8 mouse cellular contexts compared by ENCODE assay signal in the genomic region with DNA sequence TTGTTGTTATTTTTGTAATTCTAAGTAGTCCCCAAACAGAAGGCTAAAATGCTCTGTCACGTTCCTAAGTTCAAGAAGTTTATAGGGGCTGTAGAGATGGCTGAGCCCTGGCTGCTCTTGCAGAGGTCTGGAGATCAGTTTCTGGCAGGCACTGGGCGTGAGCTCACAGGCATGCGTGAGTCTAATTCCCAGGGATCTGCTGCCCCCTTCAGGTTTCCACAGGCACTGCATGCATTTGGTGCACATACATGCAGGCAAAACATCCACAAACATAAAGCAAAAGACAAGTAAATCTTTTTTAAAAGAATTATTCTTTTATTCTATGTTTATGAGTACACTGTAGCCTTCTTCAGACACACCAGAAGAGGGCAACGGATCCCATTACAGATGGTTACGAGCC. TPM values are rescaled to one million over a fixed set of nuclear protein-coding genes. Genes with fewer than 3 reads are reported as not detected.
A peak's percentile ranks its signal among the peaks of the same experiment; 100 is the strongest.
DNase-seq lines count a peak whose midpoint lies in the region; ATAC-seq and TF ChIP-seq lines count a peak whose summit lies in the region.
"Had no signal": no experiment of that assay in that cellular context is flagged by ENCODE, and none has a peak within 500 bp of the region (broad histone marks: within the 10 kb centered on the region; RNA-seq: fewer than 3 reads in every experiment).

No protein-coding gene starts in this region.

- H3K27ac ChIP-seq in kidney, adult 2 months (ENCODE audit: insufficient read depth, low read depth, low read length): no peak overlapping the region
- H3K27ac ChIP-seq in kidney, embryonic 14.5 days (ENCODE audit: low read depth, low read length): no peak overlapping the region
- no peak overlapping the region for H3K27ac ChIP-seq in MEL (ENCODE audit: control insufficient read depth, low read depth, low read length)
- H3K27ac ChIP-seq in embryonic fibroblast, embryonic 13.5 days (ENCODE audit: insufficient read depth, low read length): no peak overlapping the region
- no peak overlapping the region for H3K27ac ChIP-seq in olfactory bulb, adult 2 months (ENCODE audit: insufficient read depth, low read depth, low read length)

- no peak for TF ChIP-seq EP300 in MEL (IDR thresholded peaks at IDR 0.05; ENCODE audit: low read depth in 1 of 2, low read length in 2 of 2)

- no peaks in the 10 kb centered on the region for H3K27me3 ChIP-seq in kidney, adult 2 months (replicated peaks; ENCODE audit: control insufficient read depth, insufficient read depth, low read length)
- peaks cover 5% of the 10 kb centered on the region for H3K27me3 ChIP-seq in kidney, embryonic 14.5 days (ENCODE audit: control insufficient read depth, insufficient read depth, low read length)
- no peaks in the 10 kb centered on the region; a peak in 1 of 4 replicates for H3K27me3 ChIP-seq in MEL (ENCODE audit: control insufficient read depth in 1 of 2, insufficient read depth in 2 of 2, low read length in 2 of 2)

- DNase-seq in kidney, adult 2 months: peak; percentile 42
- peak; percentile 22 to 23 for DNase-seq in CD8-positive naive resting alpha-beta T cell, adult 2 months (ENCODE audit: low read depth in 2 of 2, low spot score in 2 of 2)
- DNase-seq in MEL (ENCODE audit: low read depth, low spot score): peak; percentile 73
- DNase-seq in adipocyte (ENCODE audit: low spot score): no peak

- no peak for ATAC-seq in kidney, embryonic 14.5 days (ENCODE audit: low FRiP score, low TSS enrichment)

- 45% methylated on average over 5 of the region's 5 CpGs for WGBS in kidney, adult 2 months
- WGBS in kidney, embryonic 14.5 days: 36% methylated on average over 5 of the region's 5 CpGs
- WGBS in olfactory bulb, adult 2 months: 39% methylated on average over 5 of the region's 5 CpGs

- no peaks in the 10 kb centered on the region for H3K4me1 ChIP-seq in kidney, adult 2 months (ENCODE audit: control insufficient read depth, insufficient read depth, low read length)
- peaks cover under 1% of the 10 kb centered on the region; the same call in 1 of the 2 replicates for H3K4me1 ChIP-seq in kidney, embryonic 14.5 days (ENCODE audit: control insufficient read depth, insufficient read depth, low read length)
- H3K4me1 ChIP-seq in MEL (ENCODE audit: control insufficient read depth in 1 of 2, insufficient read depth in 2 of 2, low read length in 2 of 2): no peaks in the 10 kb centered on the region
- H3K4me1 ChIP-seq in embryonic fibroblast, embryonic 13.5 days (ENCODE audit: control insufficient read depth, insufficient read depth, low read length): no peaks in the 10 kb centered on the region
- H3K4me1 ChIP-seq in olfactory bulb, adult 2 months (ENCODE audit: control insufficient read depth, insufficient read depth, low read length): no peaks in the 10 kb centered on the region; the same call in 1 of the 2 replicates

- H3K9ac ChIP-seq in kidney, embryonic 14.5 days (ENCODE audit: low read depth, low read length): no peak overlapping the region
- H3K9ac ChIP-seq in MEL (ENCODE audit: control insufficient read depth, low read depth, low read length, poor library complexity, severe bottlenecking): no peak overlapping the region

- peak; percentile 74 for TF ChIP-seq CTCF in kidney, adult 2 months (conservative IDR thresholded peaks at IDR 0.05; ENCODE audit: insufficient read depth, insufficient read length, low read depth, low read length)
- peak; percentile 56 to 77 (median 67) for TF ChIP-seq CTCF in MEL (IDR thresholded peaks at IDR 0.05 in 2 of 3, conservative IDR thresholded peaks at IDR 0.05 in 1 of 3; ENCODE audit: control insufficient read depth in 1 of 3, insufficient read depth in 1 of 3, low read depth in 2 of 3, low read length in 3 of 3, poor library complexity in 1 of 3, severe bottlenecking in 1 of 3)
- peak; percentile 26; the same call in 1 of the 2 replicates for TF ChIP-seq CTCF in embryonic fibroblast, embryonic 13.5 days (IDR thresholded peaks at IDR 0.05; ENCODE audit: borderline replicate concordance, insufficient read depth, low read length)
- peak; percentile 44; the same call in 1 of the 2 replicates for TF ChIP-seq CTCF in olfactory bulb, adult 2 months (IDR thresholded peaks at IDR 0.05; ENCODE audit: insufficient read depth, low read depth, low read length)

- H3K36me3 ChIP-seq in kidney, adult 2 months (ENCODE audit: control insufficient read depth, insufficient read depth, low read length): no peaks in the 10 kb centered on the region
- no peaks in the 10 kb centered on the region for H3K36me3 ChIP-seq in kidney, embryonic 14.5 days (ENCODE audit: control insufficient read depth, insufficient read depth, low read length)
- no peaks in the 10 kb centered on the region for H3K36me3 ChIP-seq in MEL (ENCODE audit: control insufficient read depth in 1 of 2, insufficient read depth in 2 of 2, low read length in 2 of 2)

- TF ChIP-seq POLR2A in kidney, adult 2 months (IDR thresholded peaks at IDR 0.05; ENCODE audit: low read depth, low read length): no peak
- no peak for TF ChIP-seq POLR2A in MEL (IDR thresholded peaks at IDR 0.05; ENCODE audit: control insufficient read depth in 1 of 2, insufficient read depth in 1 of 2, low read depth in 1 of 2, low read length in 2 of 2, poor library complexity in 1 of 2)
- TF ChIP-seq POLR2A in embryonic fibroblast, embryonic 13.5 days (IDR thresholded peaks at IDR 0.05; ENCODE audit: low read depth, low read length): no peak
- TF ChIP-seq POLR2A in olfactory bulb, adult 2 months (IDR thresholded peaks at IDR 0.05; ENCODE audit: insufficient read depth, low read depth, low read length): no peak

- no peak overlapping the region for H3K4me3 ChIP-seq in kidney, adult 2 months (ENCODE audit: insufficient read depth, low read depth, low read length)
- H3K4me3 ChIP-seq in kidney, embryonic 14.5 days (ENCODE audit: low read length): no peak overlapping the region
- H3K4me3 ChIP-seq in MEL (ENCODE audit: control insufficient read depth in 1 of 2, insufficient read depth in 1 of 2, low read depth in 2 of 2, low read length in 2 of 2): no peak overlapping the region
- no peak overlapping the region for H3K4me3 ChIP-seq in embryonic fibroblast, embryonic 13.5 days (ENCODE audit: insufficient read depth, low read length)
- H3K4me3 ChIP-seq in olfactory bulb, adult 2 months (ENCODE audit: insufficient read depth, low read depth, low read length): no peak overlapping the region

- H3K9me3 ChIP-seq in kidney, embryonic 14.5 days (ENCODE audit: control insufficient read depth, low read length): no peaks in the 10 kb centered on the region
- no peaks in the 10 kb centered on the region for H3K9me3 ChIP-seq in MEL (replicated peaks; ENCODE audit: insufficient read depth, low read length)

- H3K79me2 ChIP-seq in MEL (ENCODE audit: control insufficient read depth, insufficient read depth, low read length, poor library complexity): no peaks in the 10 kb centered on the region

- H3K4me2 ChIP-seq in kidney, embryonic 14.5 days (replicated peaks; ENCODE audit: low read depth, low read length): no peak overlapping the region

- peak; percentile 73 for TF ChIP-seq RAD21 in MEL (IDR thresholded peaks at IDR 0.05; ENCODE audit: low read depth, low read length)

RNA-seq across cellular contexts. Expression of gene Nphs1, which starts 14.3 kb away (rescaled TPM):
- polyA plus RNA-seq in kidney, adult 2 months (2012; rRNA removed): 39.9 and 41.1 TPM in 2 replicates
- polyA plus RNA-seq in kidney, embryonic 14.5 days (2014; fragmentation: Nextera tagmentation; extraction: Ambion mirVana): 2.7 and 3.0 TPM in 2 replicates
- total RNA-seq in MEL (2012; rRNA removed): 1.3 and 2.3 TPM in 2 replicates
- 1 to 10 TPM in 1 of 2 experiments, not detected in 1; 1.2 TPM for polyA plus RNA-seq in MEL (2012; ENCODE audit: insufficient read depth in 1 of 2, insufficient read length in 2 of 2, low read depth in 1 of 2, low replicate concordance in 2 of 2, missing spikeins in 1 of 2)
- polyA plus RNA-seq in embryonic fibroblast, embryonic 13.5 days (2011; ENCODE audit: insufficient read length, low read depth, missing spikeins): not detected in 2 replicates
- polyA plus RNA-seq in olfactory bulb, adult 2 months (2012; ENCODE audit: insufficient read depth, insufficient read length, low replicate concordance, missing spikeins): not detected in 2 replicates
- polyA plus RNA-seq: gonadal fat pad, adult 2 months had no signal

RNA-seq across cellular contexts. Expression of gene Kirrel2, which starts 14.9 kb away (rescaled TPM):
- polyA plus RNA-seq in kidney, adult 2 months (2012; rRNA removed): 0.30 and 0.33 TPM in 2 replicates
- polyA plus RNA-seq in kidney, embryonic 14.5 days (2014; fragmentation: Nextera tagmentation; extraction: Ambion mirVana): 0.20 and 0.54 TPM in 2 replicates
- total RNA-seq in MEL (2012; rRNA removed): not detected in 2 replicates
- not detected for polyA plus RNA-seq in MEL (2012; ENCODE audit: insufficient read depth in 1 of 2, insufficient read length in 2 of 2, low read depth in 1 of 2, low replicate concordance in 2 of 2, missing spikeins in 1 of 2)
- polyA plus RNA-seq in embryonic fibroblast, embryonic 13.5 days (2011; ENCODE audit: insufficient read length, low read depth, missing spikeins): not detected in 2 replicates
- polyA plus RNA-seq in olfactory bulb, adult 2 months (2012; ENCODE audit: insufficient read depth, insufficient read length, low replicate concordance, missing spikeins): not detected in 2 replicates
- polyA plus RNA-seq: gonadal fat pad, adult 2 months had no signal

RNA-seq across cellular contexts. Expression of gene Prodh2, which starts 21.0 kb away (rescaled TPM):
- polyA plus RNA-seq in kidney, adult 2 months (2012; rRNA removed): 218 and 246 TPM in 2 replicates
- 0.94 and 2.3 TPM in 2 replicates for polyA plus RNA-seq in kidney, embryonic 14.5 days (2014; fragmentation: Nextera tagmentation; extraction: Ambion mirVana)
- total RNA-seq in MEL (2012; rRNA removed): not detected in 2 replicates
- polyA plus RNA-seq in MEL (2012; ENCODE audit: insufficient read depth in 1 of 2, insufficient read length in 2 of 2, low read depth in 1 of 2, low replicate concordance in 2 of 2, missing spikeins in 1 of 2): not detected
- polyA plus RNA-seq in embryonic fibroblast, embryonic 13.5 days (2011; ENCODE audit: insufficient read length, low read depth, missing spikeins): not detected in 2 replicates
- polyA plus RNA-seq in olfactory bulb, adult 2 months (2012; ENCODE audit: insufficient read depth, insufficient read length, low replicate concordance, missing spikeins): not detected in 2 replicates

RNA-seq across cellular contexts. Expression of gene Aplp1, which starts 27.1 kb away (rescaled TPM):
- 13.0 and 14.2 TPM in 2 replicates for polyA plus RNA-seq in kidney, adult 2 months (2012; rRNA removed)
- 16.7 and 19.0 TPM in 2 replicates for polyA plus RNA-seq in kidney, embryonic 14.5 days (2014; fragmentation: Nextera tagmentation; extraction: Ambion mirVana)
- 1.5 and 1.9 TPM in 2 replicates for total RNA-seq in MEL (2012; rRNA removed)
- polyA plus RNA-seq in MEL (2012; ENCODE audit: insufficient read depth in 1 of 2, insufficient read length in 2 of 2, low read depth in 1 of 2, low replicate concordance in 2 of 2, missing spikeins in 1 of 2): 1 to 10 TPM in 1 of 2 experiments, not detected in 1; 7.1 TPM
- polyA plus RNA-seq in embryonic fibroblast, embryonic 13.5 days (2011; ENCODE audit: insufficient read length, low read depth, missing spikeins): 30.8 and 34.2 TPM in 2 replicates
- 174 TPM in 1 of 2 replicates, not detected in the other for polyA plus RNA-seq in olfactory bulb, adult 2 months (2012; ENCODE audit: insufficient read depth, insufficient read length, low replicate concordance, missing spikeins)

RNA-seq across cellular contexts. Expression of gene Nfkbid, which starts 50.9 kb away (rescaled TPM):
- polyA plus RNA-seq in kidney, adult 2 months (2012; rRNA removed): 1.8 and 3.1 TPM in 2 replicates
- polyA plus RNA-seq in kidney, embryonic 14.5 days (2014; fragmentation: Nextera tagmentation; extraction: Ambion mirVana): 1.1 and 1.9 TPM in 2 replicates
- total RNA-seq in MEL (2012; rRNA removed): 6.2 and 7.0 TPM in 2 replicates
- 10 to 100 TPM in 1 of 2 experiments, not detected in 1; 16.7 TPM for polyA plus RNA-seq in MEL (2012; ENCODE audit: insufficient read depth in 1 of 2, insufficient read length in 2 of 2, low read depth in 1 of 2, low replicate concordance in 2 of 2, missing spikeins in 1 of 2)
- 0.42 and 1.1 TPM in 2 replicates for polyA plus RNA-seq in embryonic fibroblast, embryonic 13.5 days (2011; ENCODE audit: insufficient read length, low read depth, missing spikeins)
- polyA plus RNA-seq in olfactory bulb, adult 2 months (2012; ENCODE audit: insufficient read depth, insufficient read length, low replicate concordance, missing spikeins): not detected in 2 replicates

Comparison
In these comparisons a context has a peak if more than half of its experiments do, and no peak if none do; other contexts are left out.
1. RNA of gene Nphs1, which starts 14.3 kb away (polyA plus RNA-seq): 39.9 to 41.1 TPM in kidney, adult 2 months; 2.7 to 3.0 TPM in kidney, embryonic 14.5 days, 1.2 TPM in MEL, not detected in embryonic fibroblast, embryonic 13.5 days and not detected in olfactory bulb, adult 2 months; every median in the first group is over 10 times any median in the second.
2. RNA of gene Prodh2, which starts 21.0 kb away (polyA plus RNA-seq): 218 to 246 TPM in kidney, adult 2 months; 0.94 to 2.3 TPM in kidney, embryonic 14.5 days, not detected in embryonic fibroblast, embryonic 13.5 days, not detected in MEL and not detected in olfactory bulb, adult 2 months; every median in the first group is over 10 times any median in the second.
3. Peak in every context shown above with its lines, with median percentiles within 50 percentile points of each other: CTCF ChIP-seq.